Mouse (Mus musculus) layer of hippocampus, adult 9-10 months (tissue): ENCODE data around the gene Btbd11.

Source experiments
- DNase-seq: peaks from one replicate; pipeline ENCODE4 v3.0.0; 2022; ENCODE audit warnings: low spot score

The Btbd11 gene

DNA sequence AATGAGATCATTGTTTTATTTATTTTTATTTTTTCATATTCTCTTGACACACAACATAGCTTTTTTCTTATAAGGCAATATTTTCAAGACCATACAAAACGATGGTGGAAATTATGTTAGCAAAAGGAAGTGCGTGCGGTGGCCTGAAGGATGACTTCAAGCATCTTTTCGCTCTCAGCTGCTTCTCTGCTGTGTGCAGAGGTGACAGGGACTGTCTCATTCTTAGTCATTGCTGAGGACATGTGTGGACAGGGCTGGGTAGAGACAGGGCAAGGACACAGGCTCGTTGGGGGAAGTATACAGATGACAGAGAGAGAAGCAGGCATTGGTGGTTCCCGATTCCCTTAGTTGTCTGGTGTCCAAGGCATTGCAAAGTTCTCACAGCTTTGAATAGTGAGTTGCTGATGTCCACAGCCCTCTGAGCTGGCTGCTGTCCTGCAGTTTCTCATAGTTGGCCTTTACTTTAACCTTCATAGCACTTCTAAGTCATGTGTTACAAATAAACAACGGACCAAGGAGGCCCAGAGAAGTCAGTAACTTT is 135.7 kb downstream of the Btbd11 start:
- no peak for DNase-seq

DNA sequence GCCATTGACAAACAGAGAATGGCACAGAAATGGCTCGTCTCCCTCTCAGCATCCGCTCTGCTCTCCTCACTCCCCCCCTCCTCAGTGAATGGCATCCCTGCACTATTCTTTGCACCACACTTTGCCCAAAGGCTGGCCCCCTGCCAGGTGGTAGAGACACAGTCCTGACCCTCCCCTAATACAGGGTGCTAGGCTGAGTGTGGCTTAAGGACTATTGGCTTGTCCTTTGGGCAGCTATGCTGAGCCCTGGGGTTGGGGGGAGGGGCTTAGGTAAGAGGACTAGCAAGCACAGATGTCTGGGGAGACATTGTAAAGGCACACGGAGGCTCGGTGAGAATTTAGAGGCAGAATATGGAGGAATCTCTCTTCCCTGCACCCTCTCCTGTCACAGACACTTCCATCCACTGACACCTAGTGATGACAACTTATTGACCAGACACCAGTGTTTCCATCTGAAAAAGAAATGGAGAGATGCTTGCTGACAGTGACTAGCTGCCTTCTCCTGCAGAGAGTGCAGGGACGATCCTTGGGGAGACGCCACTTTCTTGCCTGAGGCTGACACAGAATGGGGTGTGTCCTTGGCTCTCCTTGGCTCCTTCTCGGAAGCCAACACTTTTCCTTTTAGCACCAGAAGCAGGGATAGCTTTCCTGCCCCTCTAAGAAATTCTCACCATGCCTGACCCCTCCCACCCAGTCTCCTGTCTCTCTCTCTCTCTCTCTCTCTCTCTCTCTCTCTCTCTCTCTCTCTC is 138.8 kb downstream of the Btbd11 start:
- DNase-seq = no peak

DNA sequence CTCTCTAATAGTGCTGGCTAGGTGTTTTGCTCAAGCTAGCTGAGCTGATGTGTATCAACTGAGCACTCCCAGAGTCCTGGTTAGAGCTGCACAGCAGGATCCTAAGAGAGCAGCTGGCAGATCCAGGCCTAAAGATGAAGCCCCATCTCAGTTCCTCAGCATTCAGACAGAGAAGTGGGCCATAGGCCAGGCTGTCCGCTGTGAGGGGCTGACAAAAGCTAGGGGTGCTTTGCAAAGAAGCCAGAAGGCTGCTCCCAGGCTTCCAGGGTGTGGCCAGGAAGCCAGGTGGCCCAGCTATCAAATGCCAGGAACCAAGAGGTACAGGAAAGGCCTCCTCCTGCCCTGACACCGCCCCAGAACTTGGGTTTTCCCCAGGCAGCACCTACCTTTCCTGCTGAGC is 140.0 kb downstream of the Btbd11 start:
- no peak for DNase-seq

DNA sequence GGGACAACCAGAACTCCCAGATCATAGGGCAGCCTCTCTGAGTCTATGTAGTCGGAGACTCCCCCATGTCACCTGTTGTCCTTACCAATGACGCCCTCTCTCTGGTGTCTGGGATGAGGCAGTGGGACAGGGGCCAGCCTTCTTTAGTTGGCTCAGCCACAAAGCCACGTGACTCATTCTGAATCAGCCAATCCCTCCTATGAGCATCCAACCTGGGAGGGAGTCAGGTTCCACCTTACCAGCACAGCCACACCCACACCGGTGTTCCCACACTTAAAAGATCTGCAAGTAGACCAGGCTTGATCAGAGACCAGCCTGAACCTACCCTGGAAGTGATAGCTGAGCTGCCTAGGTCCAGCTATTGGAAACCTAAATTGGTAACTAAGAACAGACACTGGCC is 141.1 kb downstream of the Btbd11 start:
- DNase-seq = no peak

DNA sequence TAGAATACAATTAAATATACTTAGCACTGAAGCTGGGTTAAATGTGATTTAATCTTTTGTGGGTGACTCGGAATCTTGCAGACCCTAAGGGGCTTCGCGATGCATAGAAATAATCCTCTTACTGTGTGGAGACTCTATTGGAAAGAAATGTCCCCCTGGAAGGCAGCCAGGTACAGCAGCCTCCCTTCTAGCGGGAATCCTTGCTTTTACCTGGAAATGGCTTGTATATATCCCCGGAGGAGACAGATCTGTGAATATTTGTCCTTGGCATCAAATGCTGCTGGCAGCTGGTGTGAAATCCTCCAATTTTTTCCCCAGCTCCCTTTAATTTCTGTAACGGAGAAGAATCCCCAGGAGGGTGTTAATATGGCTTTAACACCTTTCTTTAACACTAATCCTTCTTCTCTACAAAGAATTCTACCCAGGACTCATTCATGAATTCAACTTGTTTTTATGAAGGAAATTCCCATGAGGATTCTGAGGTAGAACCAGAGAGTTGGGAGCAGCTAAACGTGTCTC is 146.6 kb downstream of the Btbd11 start:
- no peak for DNase-seq

DNA sequence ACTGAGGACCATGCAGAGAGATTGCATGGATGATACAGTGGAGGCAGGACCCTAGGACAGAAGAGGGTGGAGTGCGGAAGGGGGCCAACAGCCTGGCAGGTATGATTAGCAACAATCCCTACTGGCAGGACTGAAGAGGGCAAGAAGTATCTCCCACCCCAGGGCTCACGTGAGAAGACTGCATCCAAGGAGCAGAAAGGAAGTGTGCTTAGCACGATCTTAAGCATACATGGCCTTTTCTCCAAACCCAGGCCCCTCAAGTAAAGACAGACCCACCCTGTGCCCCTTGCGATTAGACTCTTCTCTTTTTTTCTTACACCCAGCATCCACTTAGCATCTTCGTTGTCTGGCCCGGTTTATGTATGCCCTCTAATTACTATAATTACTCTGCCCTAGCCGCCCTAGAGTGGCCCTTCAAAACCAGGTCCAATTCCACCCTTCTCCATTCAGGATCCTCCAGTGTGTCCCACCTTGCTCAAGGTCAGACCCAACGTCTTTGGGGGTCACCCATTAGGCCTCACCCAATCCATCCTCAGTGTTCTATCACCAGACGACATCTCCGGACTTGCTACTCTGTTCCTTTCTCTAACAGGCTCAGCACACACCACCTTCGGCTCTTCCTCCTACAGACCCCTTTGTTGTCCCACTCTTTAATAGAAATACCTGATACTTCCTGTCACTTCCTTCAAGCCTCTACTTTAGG is 151.6 kb downstream of the Btbd11 start:
- DNase-seq = no peak

DNA sequence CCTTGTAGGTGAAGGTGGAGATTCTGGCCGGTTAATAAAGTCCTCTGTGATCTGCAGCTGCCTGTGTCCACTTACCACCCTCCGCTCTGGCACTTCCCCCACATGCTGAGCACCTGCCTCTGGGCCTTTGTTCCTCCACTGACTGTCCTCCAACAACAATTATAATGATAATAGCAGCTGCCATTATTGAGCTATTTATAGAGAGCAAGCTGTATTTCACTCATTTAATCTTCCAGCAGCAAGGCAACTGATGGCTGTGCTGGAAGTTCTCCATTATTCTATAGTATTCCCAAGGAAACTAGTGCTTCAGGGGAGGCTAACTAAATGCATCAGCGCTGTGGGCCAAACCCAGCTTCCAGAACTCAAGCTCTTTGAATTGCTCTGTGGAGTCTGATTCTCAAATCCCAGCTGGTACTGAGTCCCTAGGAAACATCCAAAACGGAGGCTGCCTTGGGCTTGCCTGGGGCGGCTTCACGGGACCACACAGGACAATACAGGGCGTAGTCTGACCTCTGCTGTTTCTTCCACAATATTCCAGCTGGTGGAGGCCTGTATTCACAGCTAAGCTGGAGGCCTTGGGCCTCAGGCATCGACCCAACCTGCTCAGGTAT is 153.0 kb downstream of the Btbd11 start:
- no peak for DNase-seq

DNA sequence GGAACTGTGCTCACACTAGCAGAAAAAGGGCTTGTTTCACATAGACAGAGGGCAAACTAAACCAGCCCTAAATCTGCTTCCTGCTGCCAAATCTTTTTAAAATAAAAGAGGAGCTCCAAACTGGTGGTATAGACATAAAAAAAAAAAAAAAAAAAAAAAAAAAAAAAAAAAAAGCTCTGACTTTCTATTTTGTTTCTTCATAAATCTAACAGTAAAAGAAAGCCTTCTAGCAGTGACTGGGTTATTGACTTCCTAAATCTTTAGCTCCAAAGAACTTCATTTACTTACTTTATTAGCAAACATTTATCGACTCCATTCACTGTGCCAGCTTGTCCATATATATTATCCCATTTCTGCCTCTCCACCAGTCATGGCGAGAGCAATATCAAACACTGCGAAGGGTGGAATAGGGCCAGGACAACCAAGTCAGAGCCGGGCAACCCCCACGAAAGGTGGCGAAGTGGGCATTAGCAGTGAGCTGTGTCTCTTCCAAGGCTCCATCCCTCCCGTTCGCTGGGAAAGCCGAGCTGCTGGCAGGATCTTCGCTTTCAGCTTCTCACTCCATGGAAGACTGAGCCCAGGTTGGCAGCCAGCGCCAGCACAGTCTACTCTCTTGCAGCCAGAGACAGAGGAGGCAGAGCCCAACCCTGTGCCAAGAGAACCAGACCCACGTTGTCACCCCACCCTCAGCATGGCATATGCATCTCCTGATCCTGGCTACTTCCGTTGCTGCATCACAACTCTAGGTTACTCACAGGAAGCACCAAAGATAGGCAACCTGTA is 153.9 kb downstream of the Btbd11 start:
- DNase-seq = no peak

DNA sequence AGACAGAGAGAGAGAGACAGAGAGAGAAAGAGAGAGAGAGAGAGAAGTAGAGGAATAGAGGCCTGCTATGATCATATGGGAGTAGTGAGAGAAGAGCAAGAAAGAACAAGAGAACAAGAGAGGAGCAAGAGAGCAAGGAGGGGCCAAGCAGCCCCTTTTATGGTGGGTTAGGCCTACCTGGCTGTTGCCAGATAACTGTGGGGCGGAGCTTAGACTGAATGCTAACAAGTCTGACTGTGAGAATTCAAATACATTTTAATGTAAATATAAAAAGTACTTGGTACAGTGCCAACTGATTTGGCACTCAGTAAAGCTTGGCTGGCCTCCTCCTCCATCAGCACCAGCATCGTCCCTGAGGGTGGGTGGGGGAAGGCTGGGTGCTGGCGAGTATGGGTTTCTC is 154.9 kb downstream of the Btbd11 start:
- DNase-seq = no peak

DNA sequence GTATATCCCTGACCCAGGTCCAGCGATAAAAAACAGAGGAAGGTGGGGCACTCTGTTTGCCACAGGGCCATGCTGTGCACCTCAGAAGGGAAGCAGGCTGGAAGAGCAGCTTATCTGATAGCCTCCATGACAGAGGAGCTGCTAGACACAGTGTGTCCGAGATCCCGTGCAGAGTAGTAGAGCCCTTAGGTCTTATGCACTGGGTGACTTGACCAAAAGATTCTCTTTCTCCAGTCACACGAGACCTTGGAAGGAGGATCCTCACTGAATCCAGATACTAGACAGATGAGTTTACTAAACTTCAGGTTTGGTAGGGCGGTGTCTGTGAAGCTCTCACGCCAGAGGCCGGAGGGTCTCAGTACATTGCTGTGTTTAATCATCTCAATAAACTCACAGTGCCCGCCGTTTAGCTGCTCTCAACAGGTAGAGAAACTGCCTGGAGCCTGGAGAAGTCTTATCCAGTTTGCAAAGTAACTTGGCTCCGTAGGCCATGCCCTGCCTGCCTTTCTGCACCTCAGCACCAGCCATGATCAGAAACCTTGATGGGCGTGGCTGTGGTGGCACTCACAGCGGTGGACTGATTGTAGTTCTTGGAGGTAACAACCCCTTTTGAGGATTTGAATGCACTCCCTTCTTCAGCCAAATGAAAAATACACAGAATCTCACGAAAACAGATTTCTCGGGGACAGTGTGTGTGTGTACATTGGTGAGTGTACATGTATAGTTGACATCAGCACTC is 155.4 kb downstream of the Btbd11 start:
- DNase-seq = no peak

DNA sequence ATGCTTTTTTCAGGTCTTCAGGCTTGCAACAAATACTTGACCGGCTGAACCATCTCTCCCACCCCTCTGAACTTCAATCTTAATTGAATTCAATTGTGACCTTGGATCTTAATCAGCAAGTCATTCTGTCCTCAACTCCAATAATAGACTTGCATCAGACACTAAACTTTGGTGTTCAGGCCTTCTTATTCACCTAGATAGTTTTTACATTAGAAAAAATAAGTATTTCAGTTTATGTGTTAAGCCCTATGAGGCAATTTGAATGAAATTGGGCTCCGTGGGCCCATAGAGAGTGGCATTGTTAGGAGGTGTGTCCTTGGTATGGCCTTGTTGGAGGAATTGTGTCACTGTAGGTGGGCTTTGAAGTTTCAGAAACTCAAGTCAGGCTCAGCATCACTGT is 156.7 kb downstream of the Btbd11 start:
- no peak for DNase-seq

DNA sequence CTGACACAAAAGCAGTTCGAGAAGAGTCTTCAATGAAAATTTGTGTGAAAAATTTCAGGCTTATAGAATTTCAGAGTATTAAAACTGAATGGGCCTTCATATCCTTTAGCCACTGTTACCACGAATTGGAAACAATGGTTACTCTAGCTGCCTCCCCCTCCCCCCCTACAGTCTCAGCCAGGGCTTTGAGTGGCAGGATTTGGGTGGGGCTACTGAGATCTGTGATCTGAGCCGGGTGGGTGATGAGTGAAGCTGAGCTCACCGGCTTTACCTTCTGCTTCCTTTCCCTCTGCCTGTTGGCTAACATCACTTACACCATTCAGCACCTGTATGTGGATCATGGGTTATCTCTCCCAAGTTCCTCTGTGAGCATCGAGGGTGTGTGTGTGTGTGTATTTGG is 158.4 kb downstream of the Btbd11 start:
- DNase-seq = no peak

DNA sequence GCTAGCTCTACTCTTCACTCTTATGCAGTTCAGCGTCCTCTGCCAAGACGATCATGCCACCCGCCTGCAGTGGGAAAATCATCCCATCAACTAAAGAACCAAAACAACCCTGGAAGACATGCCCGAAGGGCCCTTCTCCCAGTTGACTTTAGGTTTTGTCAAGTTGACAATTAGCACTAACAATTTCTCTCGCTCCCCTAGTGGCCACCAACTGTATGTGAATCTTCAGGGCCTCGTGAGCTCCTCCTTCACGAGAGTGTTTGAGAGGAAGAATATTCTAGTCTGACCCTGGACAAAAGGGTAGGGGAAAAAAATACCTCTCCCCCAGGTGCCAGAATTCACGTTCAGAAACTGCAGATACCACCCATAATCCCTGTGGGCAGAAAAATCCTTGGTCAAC is 168.6 kb downstream of the Btbd11 start:
- DNase-seq = no peak

DNA sequence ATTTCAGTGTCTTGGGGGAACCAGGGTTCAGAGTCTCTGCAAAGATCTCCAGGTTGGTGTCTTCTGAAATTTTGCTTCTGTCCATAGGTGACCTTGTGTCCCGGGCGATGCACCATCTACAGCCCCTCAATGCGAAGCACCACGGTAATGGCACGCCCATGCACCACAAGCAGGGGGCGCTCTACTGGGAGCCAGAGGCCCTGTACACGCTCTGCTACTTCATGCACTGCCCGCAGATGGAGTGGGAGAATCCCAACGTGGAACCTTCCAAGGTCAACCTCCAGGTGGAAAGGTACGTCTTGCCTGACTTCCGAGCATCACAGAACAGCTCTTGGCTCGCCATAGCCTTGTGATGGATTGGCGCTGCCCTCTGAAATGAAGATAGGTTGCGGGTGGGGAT is 174.8 kb downstream of the Btbd11 start:
- no peak for DNase-seq

DNA sequence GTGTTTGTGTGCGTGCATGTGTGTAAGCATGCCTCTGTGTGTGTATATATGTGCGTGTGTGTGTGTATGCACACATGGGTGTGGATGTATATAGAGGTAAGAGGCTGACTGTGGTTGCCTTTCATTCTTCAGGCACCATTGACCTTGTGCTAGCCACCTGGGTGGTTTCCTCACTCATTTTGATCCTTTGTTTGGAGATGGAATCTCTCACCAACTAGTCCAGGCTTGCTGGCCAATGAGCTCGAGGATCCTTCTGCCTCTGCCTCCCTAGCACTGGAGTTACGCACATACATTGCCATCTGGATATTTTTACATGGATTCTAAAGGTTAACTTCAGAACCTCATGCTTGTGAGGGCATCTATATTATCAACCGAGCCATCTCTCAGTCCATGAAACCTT is 184.8 kb downstream of the Btbd11 start:
- DNase-seq = no peak

DNA sequence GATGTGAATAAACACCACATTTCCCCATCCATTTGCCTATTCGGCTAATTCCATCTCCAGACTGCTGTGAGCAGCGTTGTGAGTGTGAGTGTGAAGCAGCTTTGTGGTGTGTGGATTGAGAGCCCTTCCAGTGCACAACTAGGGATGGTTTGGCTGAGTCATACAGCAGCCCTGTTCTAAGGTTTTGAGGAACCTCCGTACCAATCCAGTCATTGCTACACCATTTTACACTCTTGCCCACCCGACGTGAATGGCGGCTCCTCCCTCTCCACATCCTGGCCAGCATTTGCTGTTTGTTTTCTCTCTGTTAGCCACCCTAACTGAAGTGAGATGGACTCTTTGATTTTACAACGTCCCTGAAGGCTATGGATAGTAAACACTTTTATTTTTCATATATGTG is 186.0 kb downstream of the Btbd11 start:
- no peak for DNase-seq

DNA sequence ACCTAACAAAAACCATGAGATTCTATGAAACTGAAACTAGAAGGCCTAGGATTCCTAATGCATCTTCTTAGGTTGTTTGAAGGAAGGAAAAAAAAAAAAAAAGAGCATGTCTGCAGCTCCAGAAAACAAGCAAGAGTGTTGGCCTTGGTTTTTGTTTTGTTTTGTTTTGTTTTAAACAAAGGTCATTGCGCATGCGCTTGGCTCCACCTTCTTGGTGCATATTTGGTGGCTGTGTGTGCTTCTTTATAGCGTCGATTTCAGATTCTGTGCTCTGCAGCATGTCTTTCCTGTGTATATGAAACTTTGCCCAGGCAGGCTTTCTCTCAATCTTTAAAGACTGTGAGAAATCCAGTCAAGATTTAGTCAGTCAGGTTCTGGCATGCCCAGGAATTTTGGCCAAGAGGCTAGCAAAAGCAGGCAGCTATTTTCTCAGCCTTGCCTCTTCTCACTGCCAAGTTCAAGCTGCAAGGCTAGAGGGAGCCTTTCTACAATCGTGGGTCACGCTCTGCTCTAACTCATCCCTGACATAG is 191.3 kb downstream of the Btbd11 start:
- no peak for DNase-seq

DNA sequence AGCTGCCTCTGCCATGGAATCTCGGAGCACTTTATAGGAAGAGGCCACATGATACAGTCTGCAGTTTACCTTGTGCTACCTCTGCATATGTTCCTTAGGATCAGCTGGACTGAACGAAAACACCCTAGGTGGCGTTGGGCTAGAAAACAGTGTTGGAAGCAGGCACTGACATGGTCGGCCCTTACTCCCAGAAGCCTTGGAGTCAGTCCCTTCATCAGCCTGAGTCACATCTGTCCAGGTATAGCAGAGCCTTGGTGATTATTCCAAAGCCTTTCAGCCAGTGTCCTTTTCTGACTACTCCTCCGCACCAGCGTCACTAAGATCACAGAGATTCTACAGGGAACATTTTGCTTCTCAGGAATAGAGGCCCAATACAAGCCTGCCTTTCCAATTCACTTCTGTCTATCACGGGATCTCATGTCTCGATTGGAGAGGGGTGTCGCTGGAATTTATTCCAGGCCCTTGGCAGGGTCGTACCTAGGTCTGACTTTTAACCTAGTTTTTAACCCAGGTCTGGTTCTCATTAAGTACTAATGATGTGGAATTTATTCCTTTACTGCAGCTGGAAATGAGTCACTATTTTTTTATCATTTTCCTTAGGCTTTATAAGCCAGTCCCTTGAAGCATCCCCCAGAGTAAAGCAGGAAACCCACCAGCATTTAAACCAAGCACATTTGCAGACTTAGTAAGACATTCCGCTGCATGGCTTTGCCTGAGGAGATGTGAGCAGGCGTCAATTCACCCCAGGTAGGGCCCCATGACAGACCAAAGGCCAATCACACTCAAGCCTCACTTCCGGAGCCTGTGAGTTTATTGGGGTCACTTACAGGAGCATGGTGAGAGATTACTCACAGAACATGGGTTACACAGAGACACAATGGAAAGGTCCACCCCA is 192.2 kb downstream of the Btbd11 start:
- no peak for DNase-seq

DNA sequence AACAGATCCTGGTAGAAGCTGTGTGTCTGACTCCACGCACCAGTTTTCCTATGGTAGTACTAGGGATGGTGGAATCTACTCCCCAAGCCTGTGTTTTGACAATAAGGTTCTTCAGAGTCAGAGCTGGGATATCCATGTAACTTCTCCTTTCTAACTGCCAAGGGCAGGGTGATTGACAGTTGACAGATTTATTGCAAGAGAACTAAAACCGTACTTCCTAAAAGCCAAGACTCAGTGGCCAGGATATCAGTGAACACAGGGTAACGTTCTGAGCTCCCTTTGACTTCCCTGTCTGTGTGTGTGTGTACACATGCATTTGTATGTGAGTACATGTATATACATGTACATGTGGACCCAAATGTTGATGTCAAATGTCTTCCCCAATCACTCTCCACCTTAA is 201.1 kb downstream of the Btbd11 start:
- DNase-seq = no peak

DNA sequence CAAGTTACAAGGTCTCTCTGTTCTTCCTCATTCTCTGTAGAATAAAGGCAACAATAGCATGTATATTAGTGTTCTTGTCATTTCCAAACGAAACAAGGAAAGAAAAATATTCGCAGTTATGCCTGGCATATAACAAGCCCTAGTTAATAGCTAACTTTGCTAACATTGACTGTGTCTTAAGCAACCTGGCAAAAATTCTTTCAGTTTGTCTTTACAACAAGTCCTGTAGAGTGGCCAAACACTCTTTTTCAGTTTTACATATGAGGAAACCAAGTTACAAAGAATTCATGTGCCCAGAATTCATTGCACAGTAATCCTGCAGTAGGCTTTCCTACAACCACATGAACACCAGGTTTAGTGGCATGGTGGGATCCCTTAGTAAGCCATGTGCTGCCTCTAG is 203.4 kb downstream of the Btbd11 start:
- no peak for DNase-seq
